Mouse (Mus musculus): ENCODE measurements around the gene Tpm4. TPM values are rescaled to one million over a fixed set of nuclear protein-coding genes. Genes with fewer than 3 reads are reported as not detected.

The Tpm4 gene
- polyA plus RNA-seq, 1 experiment from 2014 or later: 660 TPM

DNA sequence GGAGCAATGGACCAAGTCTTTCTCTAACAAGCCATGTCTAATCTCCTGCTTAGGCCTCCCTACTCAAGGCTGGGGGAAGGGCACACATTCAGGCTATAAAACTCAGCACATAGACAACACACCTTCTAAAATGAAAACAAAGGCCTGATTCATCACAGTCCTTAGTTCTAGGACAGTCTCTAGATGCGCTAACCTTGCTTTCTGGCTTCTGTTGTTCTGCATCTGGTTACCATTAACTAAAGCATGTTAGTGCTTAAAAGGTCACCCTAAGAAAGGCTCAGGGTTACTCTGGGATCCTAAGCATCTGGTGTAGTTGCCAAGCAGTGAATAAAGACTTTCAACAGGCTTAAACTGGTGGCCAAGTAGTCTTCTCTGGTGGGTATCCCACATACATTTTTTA lies 12.8 kb upstream of the Tpm4 start:
- TF ChIP-seq CTCF (IDR thresholded peaks at IDR 0.05): no peak

DNA sequence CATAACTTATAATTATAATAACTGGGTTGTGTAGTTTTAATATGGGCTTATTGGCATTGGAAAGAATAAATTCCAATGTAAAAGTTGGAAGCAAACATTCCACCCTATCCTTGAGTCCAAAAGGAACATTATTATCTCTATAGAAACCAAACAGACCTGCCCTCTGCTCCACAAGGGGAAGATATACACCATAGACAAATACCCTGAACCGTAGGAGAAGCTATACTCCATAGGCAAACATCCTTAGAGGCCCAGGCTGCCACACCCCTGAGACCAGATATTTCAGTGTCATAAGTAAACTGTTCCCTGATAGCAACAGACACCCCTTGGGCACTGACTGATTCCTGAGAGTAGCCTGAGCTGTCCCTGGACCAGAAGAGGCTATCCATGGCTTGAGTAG lies 6.9 kb upstream of the Tpm4 start:
- in situ Hi-C loops (cut with MboI; ENCODE audit: low pct_unique_long_range_greater_than_20kb): loop anchor here (25.0 kb wide), 1 partner anchor 841 kb away; no protein-coding TSS in a partner anchor
- POLR2A ChIA-PET: no interaction called here
- DNase-seq (ENCODE audit: low read depth, low spot score) (no peak), ATAC-seq (no peak)
- TF ChIP-seq CTCF (IDR thresholded peaks at IDR 0.05): no peak
- CTCF ChIA-PET: no interaction called here
- no peaks in the 10 kb centered on the region for H3K27me3 ChIP-seq

More for the DNA sequence above, 12.8 kb upstream of the Tpm4 start:
- no peak for DNase-seq (ENCODE audit: low read depth, low spot score)
- H3K27me3 ChIP-seq: no peaks in the 10 kb centered on the region
- ChIA-PET POLR2A (no interaction called here), CTCF (no interaction called here)
- in situ Hi-C loops (cut with MboI; ENCODE audit: low pct_unique_long_range_greater_than_20kb): no loop called here
- ATAC-seq: no peak

DNA sequence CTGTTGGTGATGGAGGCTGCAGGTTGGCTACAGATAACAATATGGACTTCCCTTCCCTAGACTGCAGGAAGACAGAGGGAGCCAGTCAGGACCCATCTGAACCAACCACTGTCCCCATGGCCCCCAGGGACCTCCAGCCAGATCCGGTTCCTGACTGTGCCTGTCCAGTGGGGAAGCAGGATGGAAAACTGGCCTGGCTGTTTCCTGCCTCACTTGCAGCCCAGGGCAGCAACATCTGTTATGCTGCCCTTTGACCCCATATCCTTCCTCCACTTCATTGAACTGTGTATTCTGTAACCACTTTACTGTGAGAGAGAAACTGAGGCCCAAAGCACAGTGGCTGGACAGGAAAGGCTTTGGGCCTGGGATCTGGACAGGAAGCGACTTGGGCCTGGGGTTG lies 3.5 kb upstream of the Tpm4 start:
- no peak for TF ChIP-seq CTCF (IDR thresholded peaks at IDR 0.05)
- ATAC-seq (no peak), DNase-seq (ENCODE audit: low read depth, low spot score) (no peak)
- ChIA-PET CTCF (interaction anchor here (1.4 kb wide), 1 partner anchor 16 kb away, joined by 3 read pairs; no protein-coding TSS in a partner anchor), POLR2A (no interaction called here)
- no peaks in the 10 kb centered on the region for H3K27me3 ChIP-seq
- in situ Hi-C loops (cut with MboI; ENCODE audit: low pct_unique_long_range_greater_than_20kb): loop anchor here (10.0 to 25.0 kb wide), 2 partner anchors 216 to 844 kb away; no protein-coding TSS in a partner anchor

DNA sequence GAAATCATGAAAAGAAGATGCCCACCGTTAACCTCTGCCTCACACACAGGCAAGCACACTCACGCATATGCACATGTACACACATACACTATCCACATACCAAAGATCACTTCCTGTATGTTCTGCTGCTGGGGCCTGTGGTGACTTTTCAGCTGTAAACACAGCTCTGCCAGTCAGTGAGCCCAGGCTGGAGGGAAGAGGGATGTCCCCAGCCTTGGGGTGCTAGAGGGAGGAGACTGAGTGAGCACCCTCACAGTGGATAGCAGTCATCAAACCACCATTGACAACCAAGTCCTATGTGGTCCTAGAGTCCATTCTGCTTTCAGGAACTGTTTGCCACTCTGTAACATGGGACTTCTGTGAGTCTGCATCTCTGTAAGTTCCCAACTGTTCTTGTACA lies 2.9 kb upstream of the Tpm4 start:
- ChIA-PET POLR2A (no interaction called here), CTCF (interaction anchor here (1.4 kb wide), 1 partner anchor 16 kb away, joined by 3 read pairs; no protein-coding TSS in a partner anchor)
- no peaks in the 10 kb centered on the region for H3K27me3 ChIP-seq
- ATAC-seq: no peak
- DNase-seq (ENCODE audit: low read depth, low spot score): no peak
- no peak for TF ChIP-seq CTCF (IDR thresholded peaks at IDR 0.05)
- in situ Hi-C loops (cut with MboI; ENCODE audit: low pct_unique_long_range_greater_than_20kb): loop anchor here (10.0 to 25.0 kb wide), 2 partner anchors 217 to 845 kb away; no protein-coding TSS in a partner anchor

DNA sequence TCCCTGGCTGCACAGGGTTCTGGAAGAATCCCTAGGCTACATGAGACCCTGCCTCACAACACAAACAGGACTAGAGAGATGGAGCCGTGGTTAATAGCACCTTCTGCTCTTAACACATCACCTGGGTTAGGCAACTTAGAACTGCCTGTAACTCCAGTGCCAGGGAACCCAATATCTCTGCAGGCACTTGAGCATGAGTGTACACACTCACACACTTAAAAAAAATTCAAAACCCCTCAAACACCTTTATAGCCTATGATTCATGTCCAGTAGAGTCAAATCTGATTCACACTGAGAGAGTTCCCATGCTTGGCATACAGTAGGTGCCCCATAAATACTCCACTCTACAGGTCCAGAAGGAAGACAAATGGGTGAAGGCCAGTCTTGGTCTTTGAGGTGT lies 2.4 kb upstream of the Tpm4 start:
- no peaks in the 10 kb centered on the region for H3K27me3 ChIP-seq
- no peak for TF ChIP-seq CTCF (IDR thresholded peaks at IDR 0.05)
- ChIA-PET POLR2A (no interaction called here), CTCF (interaction anchor here (1.4 kb wide), 1 partner anchor 17 kb away, joined by 3 read pairs; no protein-coding TSS in a partner anchor)
- in situ Hi-C loops (cut with MboI; ENCODE audit: low pct_unique_long_range_greater_than_20kb): loop anchor here (10.0 to 25.0 kb wide), 2 partner anchors 218 to 845 kb away; no protein-coding TSS in a partner anchor
- DNase-seq (ENCODE audit: low read depth, low spot score) (no peak), ATAC-seq (no peak)

DNA sequence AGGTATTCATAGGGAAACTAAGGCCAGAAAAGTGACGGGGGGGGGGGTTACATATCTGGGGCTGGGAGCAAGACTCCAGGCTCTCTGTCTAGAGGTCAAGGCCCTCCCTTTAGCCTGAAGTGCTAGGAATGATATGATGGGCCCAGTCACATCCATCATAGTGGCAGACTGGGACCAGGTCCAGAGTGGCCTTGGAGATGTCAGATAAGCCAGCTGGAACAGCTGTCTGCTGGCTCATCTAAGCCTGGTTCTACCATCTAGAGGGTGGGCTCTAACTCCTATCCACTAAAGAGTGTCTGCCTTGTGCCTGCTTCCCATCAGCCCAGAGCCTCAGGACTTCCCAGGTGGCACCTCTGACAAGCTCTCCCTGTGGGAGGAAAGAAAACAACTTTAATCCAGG lies 1.9 kb upstream of the Tpm4 start:
- no peak for TF ChIP-seq CTCF (IDR thresholded peaks at IDR 0.05)
- in situ Hi-C loops (cut with MboI; ENCODE audit: low pct_unique_long_range_greater_than_20kb): loop anchor here (10.0 to 25.0 kb wide), 2 partner anchors 218 to 846 kb away; no protein-coding TSS in a partner anchor
- DNase-seq (ENCODE audit: low read depth, low spot score): no peak
- ChIA-PET POLR2A (no interaction called here), CTCF (no interaction called here)
- no peak for ATAC-seq
- H3K27me3 ChIP-seq: no peaks in the 10 kb centered on the region

DNA sequence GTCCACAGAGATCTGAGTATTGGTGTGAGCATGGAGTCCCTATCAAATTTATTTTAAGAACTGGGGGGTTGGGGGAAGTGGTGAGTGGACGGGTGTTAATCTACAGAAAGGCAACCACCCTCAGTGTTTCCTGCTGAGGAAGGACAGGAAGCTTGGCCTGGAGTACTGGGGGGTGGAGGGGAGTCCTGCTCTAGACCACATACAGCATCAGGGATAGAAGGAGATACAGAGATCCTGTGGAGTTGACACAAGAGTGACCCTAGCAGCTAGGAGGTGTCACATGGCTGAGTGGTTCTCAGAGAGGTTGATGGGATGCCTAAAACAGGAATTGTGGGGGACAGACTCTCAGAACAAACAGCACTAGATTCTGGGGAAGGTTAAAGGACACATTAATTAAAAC lies 1.3 kb upstream of the Tpm4 start:
- in situ Hi-C loops (cut with MboI; ENCODE audit: low pct_unique_long_range_greater_than_20kb): loop anchor here (10.0 to 25.0 kb wide), 2 partner anchors 219 to 846 kb away; no protein-coding TSS in a partner anchor
- TF ChIP-seq CTCF (IDR thresholded peaks at IDR 0.05): no peak
- POLR2A ChIA-PET: no interaction called here
- CTCF ChIA-PET: interaction anchor here (1.2 to 1.3 kb wide), 2 partner anchors 15 to 106 kb away, joined by 3 to 4 read pairs; partner anchors contain the start of gene Ap1m1
- no peak for DNase-seq (ENCODE audit: low read depth, low spot score)
- H3K27me3 ChIP-seq: no peaks in the 10 kb centered on the region
- ATAC-seq: no peak

DNA sequence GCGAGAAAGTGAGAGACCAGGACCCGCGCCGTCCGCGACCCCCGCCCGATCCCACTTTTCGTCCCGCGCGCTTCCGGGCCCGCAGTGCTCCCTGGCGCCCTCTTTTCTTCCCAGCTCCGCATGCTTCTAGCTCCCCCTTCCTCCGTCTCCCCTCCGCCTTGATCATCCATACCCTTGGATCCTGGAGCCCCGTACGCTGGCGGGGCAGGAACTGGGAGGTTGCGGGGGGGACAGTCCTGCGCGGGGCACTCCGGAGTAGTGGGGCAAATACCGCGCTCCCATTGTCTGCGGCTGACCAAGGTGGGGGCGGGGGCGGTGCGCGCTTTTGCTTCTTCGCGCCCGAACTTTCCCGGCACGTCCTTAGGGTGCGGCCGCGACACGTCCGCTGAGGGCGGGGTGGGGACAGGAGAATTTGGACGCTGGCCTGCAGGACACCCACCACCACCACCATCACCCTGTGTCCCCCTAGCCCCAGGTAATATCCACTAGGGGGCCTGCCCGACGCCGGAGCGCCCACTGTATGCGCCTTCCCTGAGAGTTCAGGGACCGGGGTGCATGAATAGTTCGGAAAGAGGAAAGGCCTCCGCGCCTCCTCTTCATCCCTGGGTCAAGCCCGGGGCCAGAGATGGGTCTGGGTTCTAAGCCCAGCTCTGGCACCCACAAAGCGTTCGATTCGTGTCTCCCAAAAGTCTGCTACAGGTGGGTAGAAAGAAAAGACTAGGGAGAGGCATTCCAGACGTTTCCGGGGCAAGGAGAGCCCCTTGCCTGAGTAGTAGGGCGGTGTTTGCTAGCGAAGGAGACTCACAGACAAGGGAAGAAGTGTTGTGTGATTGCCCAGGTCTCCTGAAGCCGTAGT lies 899 bp downstream of the Tpm4 start:
- ATAC-seq (peak; percentile 24), DNase-seq (ENCODE audit: low read depth, low spot score) (no peak)
- CTCF ChIA-PET: interaction anchor here (0.7 to 1.1 kb wide), 2 partner anchors 12 to 104 kb away, joined by 3 to 7 read pairs; partner anchors contain the start of gene Ap1m1
- POLR2A ChIA-PET: interaction anchor here (0.9 to 3.7 kb wide), 4 partner anchors 11 to 27 kb away, joined by 3 to 30 read pairs (median 3); no protein-coding TSS in a partner anchor
- in situ Hi-C loops (cut with MboI; ENCODE audit: low pct_unique_long_range_greater_than_20kb): loop anchor here (10.0 to 25.0 kb wide), 2 partner anchors 221 to 848 kb away; no protein-coding TSS in a partner anchor
- no peaks in the 10 kb centered on the region for H3K27me3 ChIP-seq
- no peak for TF ChIP-seq CTCF (IDR thresholded peaks at IDR 0.05)

DNA sequence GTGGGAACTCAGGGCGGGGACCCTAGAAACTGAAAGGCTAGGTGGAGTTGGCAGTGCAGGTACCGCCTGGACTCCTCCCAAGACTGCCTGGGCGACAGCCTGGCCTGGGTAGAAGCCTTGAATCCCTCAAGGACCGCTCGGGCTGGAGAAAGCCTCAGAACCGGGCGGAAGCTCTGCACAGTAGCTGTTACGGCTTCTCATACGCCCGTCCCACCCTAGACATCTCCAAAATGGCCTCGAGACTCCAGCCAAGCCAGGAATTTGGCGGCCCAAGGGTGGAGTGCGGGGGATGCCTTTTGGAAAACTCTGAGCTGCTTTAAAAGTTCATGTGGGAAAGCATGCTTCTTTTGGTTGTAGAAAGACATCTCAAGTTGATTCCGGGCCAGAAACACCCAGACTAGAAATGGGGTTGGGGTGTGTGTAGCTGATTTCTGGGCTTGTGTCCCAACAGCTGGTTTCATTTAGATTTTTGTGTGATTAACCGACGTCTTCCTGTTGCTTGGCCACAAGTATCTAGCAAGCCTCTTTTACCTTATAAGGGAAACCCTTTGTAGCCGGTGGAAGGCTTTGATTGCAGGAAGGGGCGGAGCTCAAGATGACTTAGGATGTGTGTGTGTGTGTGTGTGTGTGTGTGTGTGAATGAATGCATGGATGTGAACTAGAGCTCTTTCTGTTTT lies 1.7 kb downstream of the Tpm4 start:
- in situ Hi-C loops (cut with MboI; ENCODE audit: low pct_unique_long_range_greater_than_20kb): loop anchor here (10.0 to 25.0 kb wide), 2 partner anchors 222 to 849 kb away; no protein-coding TSS in a partner anchor
- ChIA-PET POLR2A (interaction anchor here (0.5 to 3.7 kb wide), 6 partner anchors 10 to 677 kb away, joined by 3 to 30 read pairs (median 3); no protein-coding TSS in a partner anchor), CTCF (interaction anchor here (0.7 to 1.1 kb wide), 2 partner anchors 12 to 104 kb away, joined by 3 to 7 read pairs; partner anchors contain the start of gene Ap1m1)
- peak; percentile 28 for ATAC-seq
- no peak for DNase-seq (ENCODE audit: low read depth, low spot score)
- no peak for TF ChIP-seq CTCF (IDR thresholded peaks at IDR 0.05)
- H3K27me3 ChIP-seq: no peaks in the 10 kb centered on the region

DNA sequence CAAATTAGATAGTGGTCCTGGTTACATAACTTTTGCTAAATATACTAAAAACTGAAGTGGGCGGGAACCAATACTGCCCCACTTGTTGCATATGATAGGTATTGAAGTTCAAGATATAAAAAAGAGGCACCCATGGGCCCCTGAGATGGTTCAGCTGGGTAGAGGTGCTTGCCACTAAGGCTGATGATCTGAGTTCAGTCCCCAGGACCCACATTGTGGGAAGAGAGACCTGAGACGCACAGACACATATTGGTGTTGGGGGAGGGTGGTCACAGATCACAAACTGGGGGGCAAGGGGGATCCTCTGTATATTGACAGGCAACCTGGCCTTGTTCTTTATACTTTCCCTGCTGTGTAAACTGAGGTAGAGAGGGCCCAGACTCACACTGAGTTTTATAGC lies 2.7 kb downstream of the Tpm4 start:
- in situ Hi-C loops (cut with MboI; ENCODE audit: low pct_unique_long_range_greater_than_20kb): loop anchor here (10.0 to 25.0 kb wide), 2 partner anchors 223 to 850 kb away; no protein-coding TSS in a partner anchor
- ChIA-PET POLR2A (interaction anchor here (0.6 to 3.7 kb wide), 4 partner anchors 9 to 74 kb away, joined by 3 to 30 read pairs (median 3); no protein-coding TSS in a partner anchor), CTCF (no interaction called here)
- ATAC-seq: no peak
- no peak for DNase-seq (ENCODE audit: low read depth, low spot score)
- TF ChIP-seq CTCF (IDR thresholded peaks at IDR 0.05): no peak
- no peaks in the 10 kb centered on the region for H3K27me3 ChIP-seq

Measured in Patski (cell line).